Mouse (Mus musculus): ENCODE results near the gene Dnah9. TPM values are rescaled to one million over a fixed set of nuclear protein-coding genes. Genes with fewer than 3 reads are reported as not detected.

The Dnah9 gene
- 2.3 TPM for polyA plus RNA-seq (2015; fragmentation: Illumina TruSeq; extraction: RNeasy Lipid Tissue Mini Kit (QIAGEN cat#74804); ENCODE audit: low read depth, low replicate concordance)

DNA sequence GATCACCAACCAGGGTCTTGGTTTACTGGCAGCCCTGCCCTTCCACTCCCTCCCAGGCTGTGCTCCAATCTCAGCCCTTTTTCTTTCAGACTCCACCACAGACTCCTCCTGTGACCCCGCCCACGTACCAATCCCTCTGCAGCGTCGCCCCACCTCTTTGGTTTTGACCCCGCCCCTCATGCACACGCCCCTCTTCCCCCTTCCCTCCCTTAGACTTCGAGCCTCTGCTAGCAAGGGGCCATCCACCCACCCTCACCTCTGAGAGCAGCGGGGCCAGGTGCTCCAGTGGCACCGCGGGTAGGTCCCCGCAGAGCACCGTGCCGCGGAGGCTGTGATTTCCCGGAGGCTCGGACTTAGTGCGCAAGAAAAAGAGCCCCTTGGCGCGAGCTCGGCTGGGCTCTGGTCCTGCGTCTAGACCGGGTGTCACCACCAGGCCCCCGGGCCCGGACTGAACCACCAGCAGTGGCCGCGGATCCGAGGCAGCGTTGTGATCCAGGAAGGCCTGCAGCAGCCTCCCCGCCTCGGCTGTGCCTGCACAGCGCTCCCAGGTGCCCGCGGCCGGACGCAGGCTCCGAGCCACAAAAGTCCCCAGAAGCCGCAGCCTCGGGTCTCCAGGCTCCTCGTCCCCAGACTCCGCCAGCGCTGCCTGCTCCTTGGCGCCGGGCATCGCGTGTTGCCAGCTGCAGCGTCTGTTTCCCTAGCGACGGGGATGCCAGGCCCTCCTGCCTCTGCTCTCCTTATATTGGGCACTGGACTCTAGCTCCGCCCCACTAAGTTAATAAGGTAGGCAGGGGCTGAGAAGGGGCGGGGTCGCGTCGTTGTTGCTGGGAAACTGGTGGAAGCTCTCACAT is at the start of gene Dnah9:
TSS of gene Dnah9 (minus strand) at position 751 of the 851 bp plus-strand sequence.

GRCm38 (mm10) chr11:65806909-65807504 is 361.3 kb downstream of the Dnah9 start, which contains the start of gene Zkscan6:
Gene Zkscan6, plus strand, starts transcription at chr11:65807175.

GRCm38 (mm10) chr11:65788154-65788553 is 380.2 kb downstream of the Dnah9 start, which contains the start of gene Map2k4:
Gene Map2k4, minus strand, starts transcription at chr11:65788297.

Measured in brain, adult 10 weeks (tissue).